Mouse (Mus musculus): ENCODE data around the gene Usp48.

GRCm38 (mm10) chr4:137679979-137680550, 86.5 kb downstream of the Usp48 start:
- TF ChIP-seq CTCF (IDR thresholded peaks at IDR 0.05; ENCODE audit: low read depth) (no peak), EP300 (IDR thresholded peaks at IDR 0.05; ENCODE audit: low read depth) (no peak)

Measured in liver, embryonic 14.5 days (tissue).